Mouse (Mus musculus): Measurements from ENCODE around the gene Cd86.

- TF ChIP-seq POLR2A (IDR thresholded peaks at IDR 0.05; ENCODE audit: borderline replicate concordance, extremely low read depth, low read depth, low read length), result no peak
- no peak for TF ChIP-seq CTCF (IDR thresholded peaks at IDR 0.05; ENCODE audit: insufficient read depth, low read length)
These were observed 9.4 kb upstream of the Cd86 start for GRCm38 (mm10) chr16:36675304-36675703.

All from lung, adult 2 months (tissue).